Mouse (Mus musculus) natural killer cell, adult 2 months (primary cell): ENCODE data around the gene Mbl1.

Experiments
- DNase-seq, 2 experiments: peaks; one replicate each; pipeline ENCODE4 v3.0.0; 2022; ENCODE audit warnings: low spot score in 2 of 2

The Mbl1 gene

GRCm38 (mm10) chr14:41151220-41151898, at the start of gene Mbl1:
Mbl1 (plus strand) TSS chr14:41151458.
- DNase-seq, result no peak

GRCm38 (mm10) chr14:41102269-41102668, 49.0 kb upstream of the Mbl1 start:
- no peak for DNase-seq

GRCm38 (mm10) chr14:41104853-41105444, 46.3 kb upstream of the Mbl1 start, which contains the start of gene Mat1a:
Mat1a (plus strand) TSS chr14:41105035.
- no peak for DNase-seq

- DNase-seq, result no peak
Observed at GRCm38 (mm10) chr14:41111031-41111668, 40.1 kb upstream of the Mbl1 start.

- DNase-seq, result no peak
Observed at GRCm38 (mm10) chr14:41112944-41113343, 38.3 kb upstream of the Mbl1 start.

- no peak for DNase-seq
Observed at GRCm38 (mm10) chr14:41116271-41116670, 35.0 kb upstream of the Mbl1 start.

GRCm38 (mm10) chr14:41124683-41125082, 26.6 kb upstream of the Mbl1 start:
- DNase-seq, result no peak

- DNase-seq, result no peak
Observed at GRCm38 (mm10) chr14:41127997-41128396, 23.3 kb upstream of the Mbl1 start.

GRCm38 (mm10) chr14:41131540-41131939, 19.7 kb upstream of the Mbl1 start, which contains the start of gene Sftpa1:
Sftpa1 (plus strand) TSS chr14:41131782.
- no peak for DNase-seq

GRCm38 (mm10) chr14:41137006-41137405, 14.3 kb upstream of the Mbl1 start:
- DNase-seq, result no peak

GRCm38 (mm10) chr14:41140686-41141085, 10.6 kb upstream of the Mbl1 start:
- DNase-seq, result no peak

- no peak for DNase-seq
Observed at GRCm38 (mm10) chr14:41146035-41146434, 5.2 kb upstream of the Mbl1 start.

GRCm38 (mm10) chr14:41146922-41147321, 4.3 kb upstream of the Mbl1 start:
- no peak for DNase-seq

GRCm38 (mm10) chr14:41147356-41147755, 3.9 kb upstream of the Mbl1 start:
- no peak for DNase-seq

- DNase-seq, result no peak
Observed at GRCm38 (mm10) chr14:41160076-41160475, 8.8 kb downstream of the Mbl1 start.

- no peak for DNase-seq
Observed at GRCm38 (mm10) chr14:41160743-41161142, 9.5 kb downstream of the Mbl1 start.

GRCm38 (mm10) chr14:41162663-41163062, 11.4 kb downstream of the Mbl1 start:
- DNase-seq, result no peak

- no peak for DNase-seq
Observed at GRCm38 (mm10) chr14:41167278-41167677, 16.0 kb downstream of the Mbl1 start.

GRCm38 (mm10) chr14:41168567-41168966, 17.3 kb downstream of the Mbl1 start:
- no peak for DNase-seq

GRCm38 (mm10) chr14:41170514-41170913, 19.3 kb downstream of the Mbl1 start:
- DNase-seq, result no peak

GRCm38 (mm10) chr14:41174802-41175201, 23.5 kb downstream of the Mbl1 start:
- no peak for DNase-seq

GRCm38 (mm10) chr14:41185059-41185821, 34.0 kb downstream of the Mbl1 start, which contains the start of gene Sftpd:
Sftpd (minus strand) TSS chr14:41185149.
- DNase-seq, result no peak
